Mouse (Mus musculus) T-helper 17 cell (primary cell): ENCODE measurements at regions not wholly inside any gene's neighbourhood (a gene's known extent, or its start where the extent isn't known, plus 50 kb on each side); places are given as distances from the start of the nearest gene placed in this dataset.
"Not testable (repeated sequence)": the region's sequence is repeated elsewhere in the genome, so short reads cannot be mapped to it uniquely, and the experiment has no call there.

Experiments used
- in situ Hi-C, 2 experiments: fragments of 300-600 bp; cut with MboI, MseI; formaldehyde crosslinking; loops; 1 replicate in 1 of 2; 2 replicates in 1 of 2; pipeline ENCODE4 v1.15.1; 2025; ENCODE audit warnings: high pct_unique_total_duplicates in 2 of 2

DNA sequence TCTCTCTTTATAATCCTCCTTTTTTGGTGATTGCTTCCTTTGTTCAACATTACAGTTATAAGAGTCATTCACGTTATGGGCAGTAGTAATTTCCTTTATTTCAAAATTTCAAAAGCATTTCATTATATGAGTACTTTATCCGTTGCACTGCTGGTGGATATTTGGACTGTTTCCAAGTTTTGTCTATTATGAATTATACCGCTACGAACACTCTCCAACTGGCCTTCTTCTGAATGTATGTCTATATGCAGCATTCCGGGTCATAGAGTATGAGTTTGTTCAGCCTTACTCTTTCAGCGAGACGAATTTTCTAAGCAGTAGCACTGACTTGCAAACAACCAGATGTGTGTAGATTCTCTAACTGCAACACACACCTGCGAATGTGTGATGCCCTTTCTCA is 57.8 kb downstream of the Dusp6 start:
- in situ Hi-C loops, result no loop called here

DNA sequence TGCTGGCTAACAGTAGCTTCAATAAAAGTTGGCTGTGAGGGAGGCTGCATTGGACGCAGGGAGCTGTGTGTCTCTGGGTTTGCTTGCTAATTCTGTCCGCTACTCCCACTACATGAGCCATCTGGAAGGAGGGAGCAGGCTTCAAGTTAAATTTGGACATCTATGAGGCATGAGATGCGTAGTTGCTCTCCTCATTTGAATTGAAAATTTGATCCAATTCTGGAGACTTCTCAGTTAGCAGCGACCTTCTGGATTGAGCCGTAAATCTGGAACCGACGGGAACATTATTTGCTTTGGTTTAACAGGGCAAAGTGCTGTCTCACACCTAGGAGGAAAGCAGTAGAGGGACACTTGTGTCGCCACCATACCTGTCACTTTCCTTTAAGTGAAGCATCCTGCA is 60.3 kb downstream of the Dusp6 start:
- in situ Hi-C loops, result no loop called here

GRCm38 (mm10) chr10:99327501-99327900 is 64.5 kb downstream of the Dusp6 start:
- in situ Hi-C loops, result no loop called here

DNA sequence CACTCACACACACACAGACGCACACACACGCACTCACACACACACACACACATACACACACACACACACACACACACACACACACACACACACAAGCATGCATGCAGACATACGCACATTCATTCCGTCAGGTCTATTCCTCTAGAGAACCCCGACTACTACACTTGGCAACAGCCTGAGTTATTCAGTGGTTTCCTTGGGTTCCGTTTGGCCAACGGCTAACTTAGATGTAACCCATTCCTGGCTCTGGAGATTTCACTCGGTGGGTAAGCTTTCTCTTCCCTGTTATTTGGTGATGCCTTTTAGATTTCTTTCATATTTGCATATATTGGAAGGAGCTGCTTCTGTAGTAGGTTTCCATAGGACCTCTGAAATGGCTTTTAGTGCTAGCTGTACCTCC is 65.5 kb downstream of the Dusp6 start:
- in situ Hi-C loops, result no loop called here

GRCm38 (mm10) chr10:99329469-99329868 is 66.4 kb downstream of the Dusp6 start:
- in situ Hi-C loops, result no loop called here

GRCm38 (mm10) chr10:99330519-99330918 is 67.5 kb downstream of the Dusp6 start:
- in situ Hi-C loops, result no loop called here

GRCm38 (mm10) chr10:99331876-99332275 is 68.8 kb downstream of the Dusp6 start:
- in situ Hi-C loops, result no loop called here

GRCm38 (mm10) chr10:99333831-99334230 is 70.8 kb downstream of the Dusp6 start:
- in situ Hi-C loops, result no loop called here

GRCm38 (mm10) chr10:99336091-99336490 is 73.1 kb downstream of the Dusp6 start:
- in situ Hi-C loops, result no loop called here

GRCm38 (mm10) chr10:99338790-99339189 is 75.8 kb downstream of the Dusp6 start:
- in situ Hi-C loops, result not testable (repeated sequence)

- in situ Hi-C loops, result not testable (repeated sequence)
Measured at GRCm38 (mm10) chr10:99339291-99339912, 76.4 kb downstream of the Dusp6 start.

- in situ Hi-C loops, result not testable (repeated sequence)
Measured at GRCm38 (mm10) chr10:99340057-99340456, 77.0 kb downstream of the Dusp6 start.

GRCm38 (mm10) chr10:99349125-99349716 is 86.2 kb downstream of the Dusp6 start:
- in situ Hi-C loops, result no loop called here

DNA sequence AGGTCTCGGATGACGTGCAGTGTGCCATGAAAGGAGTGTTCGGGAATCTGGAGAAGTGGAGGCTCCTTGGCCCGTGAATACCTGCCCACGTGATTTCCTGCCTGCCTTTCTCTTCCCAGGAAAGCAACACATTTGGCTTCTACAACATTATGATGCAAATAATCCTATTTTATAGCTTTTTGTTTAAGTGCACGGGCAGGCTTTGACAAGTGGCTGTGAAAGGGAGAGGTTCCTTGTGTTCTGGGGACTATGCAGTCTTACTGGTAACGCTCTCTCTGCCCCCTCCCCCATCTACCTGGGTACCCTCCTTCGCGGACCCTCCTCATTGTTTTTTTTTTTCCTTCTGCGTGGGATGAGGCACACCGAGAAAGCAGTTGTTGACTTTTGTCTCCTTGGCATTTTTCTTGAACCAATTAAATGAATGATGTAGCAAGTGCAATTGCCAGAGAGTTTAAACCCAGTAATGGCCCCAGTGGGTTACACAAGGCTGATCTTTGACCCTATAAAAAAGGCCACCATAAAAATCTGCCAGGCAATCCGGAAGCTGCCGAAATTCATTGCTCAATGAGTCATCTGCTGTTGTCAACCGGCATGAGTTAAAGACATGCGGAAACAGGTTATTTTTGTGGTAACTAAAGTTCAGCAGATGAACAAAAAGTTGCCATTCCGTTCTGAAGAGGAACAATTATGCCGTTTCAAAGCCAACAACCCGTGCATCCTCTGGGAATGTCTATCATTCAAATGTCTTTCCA is 90.7 kb downstream of the Dusp6 start:
- in situ Hi-C loops, result no loop called here

GRCm38 (mm10) chr10:99354352-99354751 is 91.3 kb downstream of the Dusp6 start:
- in situ Hi-C loops, result no loop called here

DNA sequence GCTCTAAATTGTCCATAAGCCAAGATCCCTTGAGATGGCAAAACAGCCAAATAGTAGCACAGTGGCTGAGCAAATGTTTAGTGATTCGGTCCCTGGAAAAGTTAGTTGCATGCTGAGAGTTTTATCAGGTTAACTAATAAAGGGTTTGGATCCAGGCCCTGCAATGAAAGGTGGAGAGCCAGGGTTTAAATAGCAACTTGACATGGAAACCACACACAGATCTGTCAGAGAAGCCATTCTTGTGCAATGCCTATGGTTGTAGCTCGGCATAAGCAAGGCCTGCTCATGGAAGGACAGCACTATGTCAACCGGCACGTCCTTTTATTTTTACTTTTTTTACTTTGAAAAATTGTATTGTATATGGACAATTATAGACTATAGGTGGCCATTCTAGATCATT is 92.3 kb downstream of the Dusp6 start:
- in situ Hi-C loops, result no loop called here

- in situ Hi-C loops, result no loop called here
Measured at GRCm38 (mm10) chr10:99356221-99356620, 93.2 kb downstream of the Dusp6 start.

DNA sequence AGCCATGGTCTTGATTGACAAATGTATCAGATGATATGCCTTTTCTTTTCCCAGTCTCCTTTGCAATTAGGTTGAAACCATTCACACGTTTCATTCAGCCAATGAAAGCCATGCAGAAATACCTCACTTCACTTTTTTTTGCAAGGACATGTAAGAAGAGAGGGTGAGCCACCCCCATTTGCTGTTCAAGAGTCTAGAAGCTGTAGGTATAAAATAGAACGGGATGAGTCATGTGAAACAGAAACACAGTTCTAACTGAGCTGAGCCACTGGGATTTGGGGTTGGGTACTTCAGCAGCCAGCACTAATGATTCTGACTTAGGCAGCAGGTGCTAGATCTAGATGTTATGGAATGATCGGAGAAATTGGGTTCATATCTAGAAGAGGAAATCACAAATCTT is 93.9 kb downstream of the Dusp6 start:
- in situ Hi-C loops, result no loop called here

DNA sequence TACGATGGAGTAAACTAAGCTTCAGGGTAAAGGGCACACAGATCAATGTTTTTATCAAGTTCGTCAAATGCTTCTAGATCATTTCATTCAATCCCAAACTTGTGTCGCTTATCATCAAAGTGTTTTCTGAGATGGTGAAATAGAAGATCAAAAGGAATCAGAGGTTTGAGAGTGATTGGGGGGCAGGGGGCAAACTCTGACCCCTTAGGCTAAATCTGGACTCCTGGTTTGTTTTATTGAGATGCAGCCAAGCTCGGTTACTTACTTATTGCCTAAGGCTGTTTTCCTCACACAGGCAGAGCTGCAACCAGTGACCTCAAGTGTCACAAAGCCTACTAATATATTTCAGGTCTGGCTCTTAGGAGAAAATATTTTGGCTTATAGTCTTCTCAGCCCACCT is 94.3 kb downstream of the Dusp6 start:
- in situ Hi-C loops, result no loop called here

GRCm38 (mm10) chr10:99358256-99358655 is 95.2 kb downstream of the Dusp6 start:
- in situ Hi-C loops, result no loop called here

DNA sequence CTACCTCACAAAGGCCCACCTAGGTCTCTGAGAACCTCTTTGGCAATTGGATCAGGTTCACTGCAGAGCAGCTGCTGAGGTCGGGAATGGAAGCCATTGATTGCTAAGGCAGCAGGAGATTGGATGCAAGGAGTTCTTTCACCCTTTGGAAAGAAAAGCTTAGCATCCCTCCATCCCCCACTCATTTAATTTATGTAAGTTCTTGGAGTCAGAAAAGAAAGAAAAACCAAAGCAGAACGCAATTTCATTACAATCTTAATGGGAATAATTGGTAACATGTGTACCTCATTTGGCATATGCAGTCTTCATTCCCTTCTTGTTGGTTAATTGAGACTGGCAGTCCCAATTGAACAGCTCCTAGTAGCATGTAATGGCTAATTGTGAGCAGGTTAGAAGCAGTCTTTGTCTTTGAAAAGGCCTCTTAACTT is 96.4 kb downstream of the Dusp6 start:
- in situ Hi-C loops, result no loop called here

GRCm38 (mm10) chr10:99360601-99361000 is 97.6 kb downstream of the Dusp6 start:
- in situ Hi-C loops, result not testable (repeated sequence)

- in situ Hi-C loops, result no loop called here
Measured at GRCm38 (mm10) chr10:99366162-99366561, 103.1 kb downstream of the Dusp6 start.
